Mouse (Mus musculus) fibroblast of lung, adult 2 months (primary cell): ENCODE results near the gene Frs3.
A peak's percentile ranks its signal among the peaks of the same experiment; 100 is the strongest.

Experiments
- DNase-seq: peaks from one replicate; pipeline ENCODE4 v3.0.0-alpha.2; 2011; ENCODE audit warnings: low read depth

The Frs3 gene

GRCm38 (mm10) chr17:47693671-47694441, 5.0 kb downstream of the Frs3 start:
- no peak for DNase-seq

GRCm38 (mm10) chr17:47694442-47694502, 5.4 kb downstream of the Frs3 start, which contains the start of gene Gm21981:
Gene Gm21981 (minus strand): TSS chr17:47694455.
- DNase-seq: no peak

DNA sequence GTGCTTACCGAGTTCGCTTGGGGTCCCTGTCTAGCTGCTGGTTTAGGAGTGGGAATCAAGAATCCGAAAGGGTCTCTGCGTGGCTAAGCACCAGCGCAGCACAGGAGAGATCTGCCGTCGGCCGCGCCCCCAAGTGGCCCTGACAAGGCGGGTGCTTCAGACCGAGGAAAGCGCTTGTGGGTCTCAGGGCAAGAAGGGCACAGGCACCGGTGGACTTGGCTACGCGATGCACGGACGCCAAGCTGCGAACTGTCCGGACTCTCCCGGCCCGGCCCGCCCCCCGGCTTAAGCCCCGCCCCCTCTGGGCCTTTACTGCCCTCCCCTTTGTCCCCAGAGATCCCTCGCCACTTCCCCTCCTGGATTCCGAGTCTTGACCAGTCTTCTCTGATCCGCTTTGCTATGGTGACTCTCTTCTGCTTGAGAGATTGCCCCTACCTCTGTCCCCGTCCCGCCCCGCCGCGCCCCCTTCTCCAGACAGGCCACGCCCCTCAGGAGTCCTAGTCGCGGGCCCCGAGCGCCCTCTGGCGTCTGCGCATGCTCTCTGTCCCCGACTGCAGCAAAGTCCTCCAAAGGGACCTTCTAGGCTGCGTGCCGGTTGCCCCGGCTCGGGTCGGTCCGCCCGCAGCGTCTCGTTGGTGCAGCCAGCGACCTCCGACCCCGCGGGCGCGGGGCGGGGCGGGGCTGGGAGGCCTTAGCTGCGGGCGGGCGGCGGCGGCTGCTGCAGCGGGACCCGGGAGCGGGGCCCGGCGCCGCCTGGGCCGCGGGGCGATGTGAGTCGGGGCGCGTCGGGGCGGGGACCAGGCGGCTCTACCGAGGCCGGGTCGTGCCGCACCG, 5.9 kb downstream of the Frs3 start, which contains the start of gene Prickle4:
Gene Prickle4, minus strand, starts transcription at position 234 of the 834 bp plus-strand sequence.
- peak; percentile 72 for DNase-seq

DNA sequence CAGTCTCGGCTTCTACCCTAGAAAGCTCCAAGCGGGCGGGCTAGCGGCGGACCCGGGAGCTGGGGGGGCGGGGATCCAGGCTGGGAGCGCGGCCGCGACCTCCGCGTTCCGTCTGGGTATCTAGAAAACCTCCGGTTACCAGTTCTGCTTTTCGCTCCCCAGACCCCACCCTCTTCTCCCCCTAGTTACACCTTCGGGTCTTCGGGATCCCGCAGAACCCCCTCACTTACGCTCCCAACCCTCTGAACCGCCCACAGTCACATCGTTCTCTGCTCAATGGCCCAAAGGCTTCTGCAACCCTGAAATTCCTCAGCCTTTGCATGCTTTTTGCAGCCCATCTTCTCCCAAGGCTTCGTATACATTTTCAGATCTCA, 6.5 kb downstream of the Frs3 start:
- no peak for DNase-seq

GRCm38 (mm10) chr17:47698156-47698555, 9.3 kb downstream of the Frs3 start:
- no peak for DNase-seq

DNA sequence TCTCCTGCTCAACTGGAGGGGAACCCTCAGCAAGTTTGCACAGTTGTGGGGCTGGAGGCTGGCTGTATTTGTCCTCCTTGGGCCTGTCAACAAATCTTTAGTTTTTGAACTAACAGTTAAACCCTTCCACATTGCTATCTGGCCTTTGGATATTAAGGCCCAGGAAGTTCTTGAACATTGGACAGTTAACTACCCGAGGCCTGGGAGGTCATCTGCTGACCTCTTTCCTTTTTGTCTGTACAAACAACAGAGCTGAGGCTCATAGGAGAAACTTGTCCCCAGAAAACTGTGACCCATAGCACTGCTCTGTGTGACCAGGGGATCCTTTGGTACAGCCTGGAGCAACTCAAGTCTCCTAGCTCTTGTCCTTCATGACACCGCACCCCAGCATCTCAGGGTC, 10.2 kb downstream of the Frs3 start:
- DNase-seq: no peak

DNA sequence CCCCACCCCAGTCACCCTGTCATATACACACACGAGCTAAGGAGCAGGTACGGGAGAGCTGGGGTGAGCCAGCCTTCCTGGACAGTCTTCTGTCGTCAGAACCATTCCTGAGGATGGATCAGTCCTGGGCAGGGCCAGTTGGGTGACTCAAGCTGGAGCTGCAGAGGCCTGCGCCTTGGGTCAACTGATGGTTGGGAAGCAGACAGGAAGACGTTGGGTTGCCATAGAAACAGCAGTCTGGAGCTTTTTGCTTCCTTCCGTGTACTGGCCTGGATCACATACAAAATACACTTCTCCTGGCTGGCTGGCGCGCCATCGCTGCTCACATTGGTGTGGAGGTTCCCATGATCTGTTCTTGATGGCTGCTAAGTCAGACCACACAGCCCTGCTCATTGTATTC, 13.0 kb downstream of the Frs3 start:
- DNase-seq: no peak

- no peak for DNase-seq
These were observed 13.9 kb downstream of the Frs3 start for GRCm38 (mm10) chr17:47702548-47703345.

- DNase-seq: no peak
These were observed 14.7 kb downstream of the Frs3 start for GRCm38 (mm10) chr17:47703556-47703955.

DNA sequence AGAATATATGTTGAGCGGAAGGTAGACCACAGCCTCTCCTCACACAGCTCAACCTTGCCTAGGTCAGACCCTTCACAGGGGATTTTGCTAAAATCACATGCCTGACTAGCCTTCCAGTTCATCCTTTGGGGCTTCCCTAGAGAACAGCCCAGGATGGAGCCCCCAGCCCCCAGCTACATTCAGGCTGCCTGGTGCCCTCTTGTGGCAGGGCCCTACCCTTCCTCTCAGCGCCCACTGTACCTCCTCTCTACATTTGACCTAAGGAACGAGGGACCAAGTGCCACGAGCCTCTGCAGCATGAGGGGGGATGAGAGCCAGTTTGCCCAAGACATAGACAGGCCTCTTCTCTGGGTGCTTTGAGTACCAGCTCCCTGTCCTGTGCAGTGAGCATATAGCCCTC, 15.9 kb downstream of the Frs3 start:
- no peak for DNase-seq

GRCm38 (mm10) chr17:47706196-47706595, 17.4 kb downstream of the Frs3 start:
- DNase-seq: no peak

GRCm38 (mm10) chr17:47707961-47708360, 19.1 kb downstream of the Frs3 start:
- no peak for DNase-seq

GRCm38 (mm10) chr17:47708972-47709371, 20.1 kb downstream of the Frs3 start:
- DNase-seq: no peak

DNA sequence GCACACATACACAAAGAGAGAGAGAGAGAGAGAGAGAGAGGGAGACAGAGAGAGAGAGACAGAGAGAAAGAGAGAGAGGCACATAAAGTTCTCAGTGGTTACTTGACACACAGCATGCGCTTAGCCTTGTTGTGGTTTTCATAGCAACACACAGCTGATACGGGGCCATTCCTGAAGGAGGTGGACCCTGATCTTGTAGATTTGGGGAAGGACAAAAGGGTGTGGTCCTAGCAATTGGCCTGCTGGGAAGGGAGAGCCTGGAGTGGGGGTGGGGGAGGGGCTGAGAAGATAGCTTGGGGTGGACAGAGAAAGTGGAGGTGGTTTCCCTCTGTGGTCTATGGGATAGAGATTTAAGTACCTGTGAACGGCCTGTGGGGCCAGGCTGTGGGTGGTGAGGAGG, 21.2 kb downstream of the Frs3 start:
- no peak for DNase-seq

DNA sequence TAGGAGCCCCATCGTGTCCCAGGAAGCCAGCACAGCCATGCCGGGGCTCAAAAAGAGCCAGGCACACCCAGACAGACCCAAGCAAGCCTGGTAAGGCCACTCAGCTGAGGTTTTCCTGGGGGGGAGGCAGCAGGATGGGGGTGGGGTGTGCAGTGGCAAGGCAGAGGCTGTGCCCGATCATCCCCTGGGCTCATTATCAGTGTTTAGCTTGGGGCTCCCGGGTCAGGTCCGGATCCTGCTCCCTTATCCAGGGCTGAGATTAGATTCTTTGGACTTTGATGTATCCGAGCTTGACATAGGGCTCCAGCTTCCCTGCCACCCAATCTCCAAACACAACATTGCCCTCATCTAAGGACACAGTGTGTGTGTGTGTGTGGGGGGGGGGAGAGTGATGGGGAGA, 23.1 kb downstream of the Frs3 start:
- DNase-seq: no peak

- DNase-seq: no peak
These were observed 24.2 kb downstream of the Frs3 start for GRCm38 (mm10) chr17:47712889-47713571.

DNA sequence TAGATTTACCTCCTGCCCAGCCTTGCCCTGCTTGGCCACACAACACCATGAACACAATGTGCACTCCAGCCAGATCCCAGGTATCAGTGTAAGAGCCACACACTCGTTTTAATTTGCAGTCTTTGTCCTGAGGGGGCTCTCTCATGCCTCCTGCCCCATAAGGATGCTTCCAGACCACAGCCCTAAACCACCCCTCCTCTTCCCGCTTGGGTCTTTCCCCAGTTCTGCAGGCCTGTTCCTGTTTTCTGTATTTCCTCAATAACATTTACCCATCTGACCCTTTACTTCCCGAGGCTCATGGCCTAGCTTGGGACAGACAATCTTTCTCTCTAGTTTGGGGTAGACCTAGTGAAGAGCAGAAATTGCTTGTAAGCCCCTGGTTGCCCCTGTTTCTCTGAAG, 26.2 kb downstream of the Frs3 start:
- DNase-seq: no peak

GRCm38 (mm10) chr17:47721183-47721582, 32.4 kb downstream of the Frs3 start:
- DNase-seq: no peak

- no peak for DNase-seq
These were observed 37.7 kb downstream of the Frs3 start, which contains the start of gene Pgc for GRCm38 (mm10) chr17:47726566-47726965. Gene Pgc (plus strand): TSS chr17:47726842.

- no peak for DNase-seq
These were observed 42.1 kb downstream of the Frs3 start for GRCm38 (mm10) chr17:47730633-47731575.

DNA sequence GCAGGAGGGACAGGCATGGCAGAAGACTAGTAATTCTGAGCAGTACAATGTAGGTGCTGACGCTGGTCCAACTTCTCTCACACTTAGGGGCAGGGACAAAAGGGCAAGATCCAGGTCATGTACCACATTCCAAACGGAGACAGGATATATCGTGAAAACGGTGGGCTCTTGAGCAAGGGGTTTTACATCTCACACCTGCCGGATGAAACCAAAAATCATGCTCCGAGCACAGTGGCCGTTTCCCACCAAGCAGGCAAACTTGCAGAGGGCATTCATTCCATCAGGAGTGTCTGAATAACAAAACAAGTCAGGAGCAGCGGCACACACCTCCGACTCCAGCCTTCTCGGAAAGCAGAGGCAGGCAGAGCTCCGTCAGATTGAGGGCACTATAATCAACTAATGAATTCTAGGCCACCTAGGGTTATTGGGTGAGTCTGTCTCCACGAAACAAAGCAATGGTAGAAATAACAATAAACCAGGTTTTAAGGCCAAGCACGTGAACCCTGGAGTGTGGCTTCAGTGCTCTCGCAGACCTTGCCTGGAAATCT, 46.8 kb downstream of the Frs3 start:
- DNase-seq: no peak
